Mouse (Mus musculus): ENCODE data around the gene Gtf2e1. TPM values are rescaled to one million over a fixed set of nuclear protein-coding genes. Genes with fewer than 3 reads are reported as not detected.

The Gtf2e1 gene
- polyA plus RNA-seq, 1 experiment from 2014 or later: 39.7 TPM

DNA sequence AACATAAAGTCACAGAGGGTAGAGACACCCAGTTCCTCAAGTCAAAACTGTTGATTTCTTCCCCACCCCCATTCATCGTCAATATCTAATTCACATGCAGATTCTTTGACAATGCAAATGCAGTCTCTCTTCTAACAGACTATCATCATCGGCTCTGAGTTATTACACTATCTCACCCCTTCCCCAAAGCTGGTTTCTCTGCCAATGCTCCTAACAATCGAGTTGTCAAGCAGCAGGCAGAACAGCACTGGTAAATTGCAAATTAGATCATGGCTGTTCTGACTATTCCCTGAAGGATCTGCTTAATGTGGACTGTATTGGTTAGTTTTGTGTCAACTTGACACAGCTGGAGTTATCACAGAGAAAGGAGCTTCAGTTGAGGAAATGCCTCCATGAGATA is 70.0 kb downstream of the Gtf2e1 start:
- WGBS: 78% methylated on average over 3 of the region's 3 CpGs
- H3K4me2 ChIP-seq (replicated peaks): no peak overlapping the region
- no peaks in the 10 kb centered on the region for H3K4me1 ChIP-seq
- no peaks in the 10 kb centered on the region for H3K27me3 ChIP-seq
- no peaks in the 10 kb centered on the region for H3K36me3 ChIP-seq
- H3K9me3 ChIP-seq: no peaks in the 10 kb centered on the region
- ATAC-seq (ENCODE audit: insufficient number of reproducible peaks, insufficient read depth, low FRiP score, low TSS enrichment): no peak
- no peak overlapping the region for H3K9ac ChIP-seq
- H3K4me3 ChIP-seq: no peak overlapping the region
- no peak overlapping the region for H3K27ac ChIP-seq

DNA sequence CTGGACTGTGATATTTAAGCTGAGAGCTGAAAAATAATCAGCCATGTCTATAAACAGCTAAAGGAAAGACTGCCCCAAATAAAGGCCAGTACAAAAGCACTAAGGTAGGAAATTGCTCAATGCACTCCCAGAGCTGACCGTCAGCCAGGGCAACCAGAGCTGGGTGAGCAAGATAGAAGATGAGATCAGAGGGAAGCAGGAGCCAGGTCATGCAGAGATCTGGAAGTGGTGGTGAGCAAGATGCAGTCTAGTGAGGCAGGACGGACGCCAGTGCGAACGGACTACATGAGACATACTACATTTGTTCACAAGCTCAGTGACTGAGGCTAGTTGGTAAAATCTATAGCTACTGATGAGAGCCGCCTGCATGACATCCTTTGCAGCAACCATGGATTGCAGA is 75.6 kb downstream of the Gtf2e1 start:
- no peak overlapping the region for H3K9ac ChIP-seq
- ATAC-seq (ENCODE audit: insufficient number of reproducible peaks, insufficient read depth, low FRiP score, low TSS enrichment): no peak
- no peak overlapping the region for H3K27ac ChIP-seq
- H3K9me3 ChIP-seq: no peaks in the 10 kb centered on the region
- no peaks in the 10 kb centered on the region for H3K4me1 ChIP-seq
- H3K4me3 ChIP-seq: no peak overlapping the region
- no peaks in the 10 kb centered on the region for H3K27me3 ChIP-seq
- no peaks in the 10 kb centered on the region for H3K36me3 ChIP-seq
- no peak overlapping the region for H3K4me2 ChIP-seq (replicated peaks)
- WGBS: 87% methylated on average over 6 of the region's 6 CpGs

- Histone ChIP-seq H3K4me3 (no peak overlapping the region), H3K4me1 (no peaks in the 10 kb centered on the region), H3K27ac (no peak overlapping the region), H3K4me2 (replicated peaks) (no peak overlapping the region), H3K27me3 (no peaks in the 10 kb centered on the region), H3K9me3 (no peaks in the 10 kb centered on the region), H3K36me3 (no peaks in the 10 kb centered on the region), H3K9ac (no peak overlapping the region)
- ATAC-seq (ENCODE audit: insufficient number of reproducible peaks, insufficient read depth, low FRiP score, low TSS enrichment): no peak
- WGBS: 74% methylated on average over 4 of the region's 4 CpGs
Measured at GRCm38 (mm10) chr16:37462886-37463285, 76.7 kb downstream of the Gtf2e1 start.

- no peaks in the 10 kb centered on the region for H3K27me3 ChIP-seq
- no peaks in the 10 kb centered on the region for H3K36me3 ChIP-seq
- no peak overlapping the region for H3K4me3 ChIP-seq
- H3K9me3 ChIP-seq: no peaks in the 10 kb centered on the region
- no peak overlapping the region for H3K27ac ChIP-seq
- H3K4me1 ChIP-seq: no peaks in the 10 kb centered on the region
- H3K9ac ChIP-seq: no peak overlapping the region
- no peak for ATAC-seq (ENCODE audit: insufficient number of reproducible peaks, insufficient read depth, low FRiP score, low TSS enrichment)
- no peak overlapping the region for H3K4me2 ChIP-seq (replicated peaks)
- WGBS: 86% methylated on average over 4 of the region's 4 CpGs
Measured at GRCm38 (mm10) chr16:37461601-37462000, 78.0 kb downstream of the Gtf2e1 start.

Other genes starting within 250 kb of the Gtf2e1 start
- 0.41 and 0.61 TPM in 2 replicates for gene Stxbp5l, start 154.8 kb downstream of the Gtf2e1 start, polyA plus RNA-seq (2016; fragmentation: Nextera tagmentation; extraction: Ambion mirVana)
- gene Rabl3, start 96 bp upstream of the Gtf2e1 start, polyA plus RNA-seq (2016; fragmentation: Nextera tagmentation; extraction: Ambion mirVana): 30.4 and 33.5 TPM in 2 replicates
- gene Hgd, start 40.4 kb upstream of the Gtf2e1 start, polyA plus RNA-seq (2016; fragmentation: Nextera tagmentation; extraction: Ambion mirVana): 0.22 and 0.25 TPM in 2 replicates
- 60.6 and 66.1 TPM in 2 replicates for gene Ndufb4, start 114.7 kb upstream of the Gtf2e1 start, polyA plus RNA-seq (2016; fragmentation: Nextera tagmentation; extraction: Ambion mirVana)
- gene Fstl1, start 237.1 kb upstream of the Gtf2e1 start, polyA plus RNA-seq (2016; fragmentation: Nextera tagmentation; extraction: Ambion mirVana): 512 and 537 TPM in 2 replicates